Mouse (Mus musculus): ENCODE data around the gene Crybb2.

The Crybb2 gene

GRCm38 (mm10) chr5:113090077-113090690 lies 20.3 kb upstream of the Crybb2 start:
- DNase-seq: no peak

DNA sequence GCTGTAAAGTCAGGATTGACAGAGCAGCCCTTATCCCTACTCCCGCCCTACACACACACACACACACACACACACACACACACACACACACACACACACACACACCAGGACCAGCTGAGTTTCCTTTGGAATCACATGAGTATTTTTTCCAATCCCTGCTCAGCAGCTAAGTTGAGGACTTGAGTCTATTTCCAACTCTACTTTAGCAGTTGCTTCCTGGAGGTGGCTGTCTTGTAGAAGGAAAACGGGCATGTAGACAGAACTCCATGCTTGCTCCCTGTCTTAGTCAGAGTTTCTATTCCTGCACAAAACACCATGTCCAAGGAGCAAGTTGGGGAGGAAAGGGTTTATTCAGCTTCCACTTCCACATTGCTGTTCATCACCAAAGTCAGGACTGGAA lies 17.5 kb upstream of the Crybb2 start:
- no peak for DNase-seq

GRCm38 (mm10) chr5:113086990-113087389 lies 17.1 kb upstream of the Crybb2 start:
- no peak for DNase-seq

GRCm38 (mm10) chr5:113086439-113086838 lies 16.5 kb upstream of the Crybb2 start:
- DNase-seq: no peak

- no peak for DNase-seq
Measured at GRCm38 (mm10) chr5:113085931-113086330, 16.0 kb upstream of the Crybb2 start.

DNA sequence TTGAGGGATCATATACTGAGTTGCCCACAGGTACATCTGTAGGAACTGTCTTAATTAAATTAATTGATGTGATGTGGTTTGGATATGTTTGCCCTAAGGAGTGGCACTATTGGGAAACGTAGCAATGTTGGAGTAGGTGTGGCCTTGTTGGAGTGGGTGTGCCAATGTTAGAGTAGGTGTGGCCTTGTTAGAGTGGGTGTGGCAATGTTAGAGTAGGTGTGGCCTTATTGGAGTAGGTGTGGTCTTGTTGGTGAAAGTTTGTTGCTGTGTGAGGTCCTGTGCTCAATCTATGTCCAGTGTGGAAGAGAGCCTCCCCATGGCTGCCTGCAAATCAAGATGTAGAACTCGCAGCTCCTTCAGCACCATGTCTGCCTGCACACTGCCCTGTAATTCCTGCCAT lies 14.4 kb upstream of the Crybb2 start:
- no peak for DNase-seq

DNA sequence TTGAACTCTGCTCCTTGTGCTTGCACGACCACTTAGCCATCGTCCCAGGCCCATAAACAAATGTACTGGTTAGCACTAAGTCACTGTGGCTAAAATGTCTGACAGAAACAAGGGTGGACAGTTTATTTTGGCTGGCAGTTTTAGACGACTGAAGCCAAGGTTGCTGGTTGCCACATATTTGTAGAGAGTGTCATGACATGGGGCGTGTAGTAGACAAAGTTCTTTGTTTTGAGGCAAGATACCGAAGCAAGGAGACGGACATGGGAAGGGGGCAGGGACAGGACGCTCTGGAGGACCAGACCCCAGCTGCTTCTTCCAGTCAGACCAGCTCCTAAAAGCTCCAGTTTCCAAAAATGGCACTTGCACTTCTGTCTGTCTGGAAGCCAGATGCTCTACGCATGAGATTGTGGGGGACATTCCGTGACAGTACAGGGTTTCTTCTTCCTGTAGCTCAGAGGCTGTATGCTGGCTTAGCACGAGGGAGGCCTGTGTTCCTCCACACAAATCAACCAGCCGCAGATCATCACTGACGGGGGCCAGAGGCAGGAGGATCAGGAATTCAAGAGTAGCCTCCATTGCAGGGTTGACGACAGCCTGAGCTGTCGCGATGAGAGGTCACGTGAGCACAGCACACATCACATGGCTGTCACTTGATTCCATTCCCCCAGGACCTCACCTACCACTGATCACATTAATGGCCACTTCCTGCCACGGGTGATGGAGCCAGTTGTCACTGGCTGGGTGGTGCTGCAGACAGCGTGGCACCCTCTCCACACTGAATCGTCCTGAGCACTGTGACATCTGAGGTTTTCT lies 12.6 kb upstream of the Crybb2 start:
- no peak for DNase-seq

DNA sequence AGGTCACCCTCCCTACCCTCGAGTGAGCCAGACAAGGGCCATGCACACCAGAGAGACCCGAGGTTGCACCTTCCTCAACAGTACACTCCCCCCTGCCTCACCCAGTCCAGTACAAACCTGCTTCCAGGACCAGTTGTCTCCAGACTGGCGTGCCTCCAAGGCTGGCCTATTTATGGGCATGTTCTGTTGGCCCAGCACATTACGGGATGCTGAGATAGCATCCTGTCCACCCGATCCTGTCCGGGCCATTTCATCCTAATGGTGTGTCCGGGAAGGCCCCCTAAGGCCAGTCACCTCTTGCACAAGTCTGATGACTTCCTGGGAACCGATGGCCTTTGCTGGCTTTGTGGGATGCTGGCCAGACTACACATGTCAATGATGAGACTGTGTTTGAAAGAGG lies 11.5 kb upstream of the Crybb2 start, which contains the start of gene Crybb3:
Gene Crybb3 (minus strand): TSS at position 146 of the 400 bp plus-strand sequence.
- DNase-seq: peak; percentile 45 to 62

DNA sequence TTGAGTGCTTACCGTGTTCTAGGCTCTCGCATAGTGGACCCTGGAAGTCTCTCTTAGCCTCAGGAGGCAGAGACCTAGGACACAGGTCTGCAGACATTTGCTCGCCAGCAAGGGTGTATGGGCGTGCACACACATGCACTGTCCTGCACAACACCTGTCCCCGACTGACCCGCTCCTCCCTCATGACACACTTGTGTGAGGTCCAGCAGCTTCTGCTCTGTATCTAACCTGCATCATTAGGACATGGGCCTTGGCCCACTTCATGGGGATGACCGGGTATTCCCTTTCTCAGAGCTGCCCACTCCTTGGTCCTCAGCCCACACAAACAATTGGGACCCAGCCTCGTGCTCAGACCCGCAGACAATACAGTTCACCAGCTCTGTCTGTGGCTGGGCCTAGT lies 11.1 kb upstream of the Crybb2 start:
- no peak for DNase-seq

GRCm38 (mm10) chr5:113079783-113080182 lies 9.9 kb upstream of the Crybb2 start:
- peak; percentile 71 to 73 for DNase-seq

DNA sequence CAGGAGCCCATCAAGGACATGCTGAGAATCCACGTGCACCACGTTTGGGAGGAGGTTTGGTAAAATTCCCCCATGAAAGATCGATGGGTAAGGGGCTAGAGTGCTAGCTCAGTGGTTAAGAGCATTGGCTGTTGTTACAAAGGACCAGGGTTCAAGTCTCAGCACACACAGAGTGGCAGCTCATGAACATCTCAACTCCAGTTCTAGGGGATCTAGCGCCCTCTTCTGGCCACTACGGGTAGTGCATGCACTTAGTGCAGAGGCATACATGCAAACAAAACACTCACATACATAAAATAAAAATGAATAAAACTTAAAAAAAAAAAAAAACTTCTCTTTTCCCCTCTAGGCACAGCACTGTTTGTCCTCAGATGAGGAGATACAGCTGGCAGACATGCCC lies 8.8 kb upstream of the Crybb2 start:
- no peak for DNase-seq

DNA sequence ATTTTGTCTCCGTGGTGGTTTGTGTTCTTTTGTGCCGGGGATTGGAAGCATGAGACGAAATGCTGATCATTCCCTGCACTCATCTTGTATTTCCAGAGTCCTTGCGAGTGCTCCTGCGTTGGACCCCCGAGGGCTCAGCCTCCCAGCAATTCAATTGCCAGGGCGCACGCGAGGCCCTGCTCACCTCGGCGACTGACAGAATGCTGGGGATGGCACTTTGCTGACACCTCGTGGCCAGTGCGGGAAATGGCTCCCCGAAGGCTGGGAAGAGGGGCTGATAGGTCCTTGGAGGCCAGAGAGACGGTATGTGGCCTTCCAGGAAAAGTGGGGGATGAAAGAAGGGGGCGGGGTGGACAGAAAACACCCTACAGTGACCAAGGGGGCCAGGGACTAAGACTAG lies 15.6 kb downstream of the Crybb2 start:
- DNase-seq: peak; percentile 86 to 87

GRCm38 (mm10) chr5:113050581-113051185 lies 19.2 kb downstream of the Crybb2 start:
- DNase-seq: no peak

DNA sequence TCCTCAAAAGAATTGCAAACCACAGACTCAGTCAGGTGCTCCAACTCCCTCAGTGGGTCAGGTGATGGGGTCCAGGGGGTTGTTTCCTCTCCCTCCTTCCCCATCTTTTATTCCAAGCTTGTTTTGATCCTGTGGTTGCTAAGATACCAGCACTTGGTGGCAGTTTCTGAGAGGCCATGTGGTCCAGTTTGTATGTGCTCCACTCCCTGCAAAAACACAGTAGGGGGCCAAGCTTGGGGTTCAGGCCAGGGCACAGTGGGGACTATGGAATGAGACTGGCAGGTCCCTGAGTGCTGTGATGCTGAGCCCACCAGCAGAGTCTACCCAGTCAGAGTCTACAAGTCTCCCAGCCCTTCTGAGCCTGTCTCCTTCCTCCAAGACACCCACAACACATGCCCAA lies 20.0 kb downstream of the Crybb2 start:
- no peak for DNase-seq

- DNase-seq: no peak
Measured at GRCm38 (mm10) chr5:113045511-113046273, 24.2 kb downstream of the Crybb2 start.

GRCm38 (mm10) chr5:113043531-113043930 lies 26.4 kb downstream of the Crybb2 start:
- DNase-seq: no peak

DNA sequence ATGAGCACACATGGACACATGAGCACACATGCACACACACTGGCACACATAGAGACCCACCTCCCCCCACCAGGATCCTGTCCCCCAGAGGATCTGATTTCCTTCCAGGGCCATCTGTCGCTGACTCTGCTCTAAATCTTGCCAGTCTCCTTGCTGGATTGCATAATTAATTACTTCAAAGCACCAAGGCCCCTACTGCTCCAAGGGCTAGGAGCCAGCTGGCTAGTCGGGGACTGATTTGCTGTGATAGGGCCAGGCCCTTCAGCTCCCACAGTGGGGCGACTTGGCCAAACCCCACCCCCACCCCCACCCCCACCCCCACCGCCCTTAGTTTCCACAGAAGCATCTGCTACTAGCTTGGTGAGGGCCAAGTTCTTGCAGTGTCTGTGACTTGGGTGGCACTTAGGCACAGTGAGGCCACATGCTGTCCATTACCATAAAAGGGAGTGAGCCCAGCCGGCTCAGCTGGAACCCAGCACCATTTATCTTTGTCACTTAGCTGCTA lies 28.3 kb downstream of the Crybb2 start:
- peak; percentile 71 to 76 for DNase-seq

GRCm38 (mm10) chr5:113040776-113041175 lies 29.1 kb downstream of the Crybb2 start:
- DNase-seq: peak; percentile 67

- DNase-seq: no peak
Measured at GRCm38 (mm10) chr5:113038601-113039000, 31.3 kb downstream of the Crybb2 start.

- DNase-seq: no peak
Measured at GRCm38 (mm10) chr5:113035094-113036047, 34.5 kb downstream of the Crybb2 start.

DNA sequence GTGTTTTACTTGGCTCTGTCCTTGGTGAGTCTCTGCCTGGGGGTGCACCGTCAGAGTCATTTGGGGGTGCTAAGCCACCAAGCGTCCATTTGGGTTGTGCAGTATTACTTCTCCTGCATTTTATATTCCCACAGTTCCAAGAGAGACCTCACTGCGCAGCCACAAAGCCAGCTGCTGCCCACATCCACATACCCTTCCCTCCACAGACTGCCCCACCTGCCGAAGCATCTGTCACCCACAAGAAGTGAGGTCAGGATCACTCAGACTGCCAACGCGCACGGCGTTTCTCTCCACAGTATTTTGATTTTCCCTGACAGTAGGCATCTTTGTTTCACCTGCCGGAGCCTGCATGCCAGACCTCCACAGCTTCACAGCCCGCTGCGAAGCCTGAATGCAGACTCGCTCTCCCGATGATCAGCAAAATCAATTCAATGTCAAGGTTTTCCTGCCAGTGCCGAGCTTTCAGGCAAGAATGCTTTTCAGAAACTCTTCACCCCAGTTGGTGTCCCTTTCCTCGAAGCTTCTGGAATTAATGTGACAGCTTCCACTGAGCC lies 38.6 kb downstream of the Crybb2 start:
- no peak for DNase-seq

Data from kidney, postnatal 4 days (tissue).